Mouse (Mus musculus): ENCODE measurements around the gene Bag6. TPM values are rescaled to one million over a fixed set of nuclear protein-coding genes. Genes with fewer than 3 reads are reported as not detected.

The Bag6 gene
- polyA plus RNA-seq, 1 experiment from 2014 or later: 73.6 TPM

GRCm38 (mm10) chr17:35173329-35173728, 38.4 kb downstream of the Bag6 start:
- no peak overlapping the region for H3K9ac ChIP-seq (ENCODE audit: low read depth, low read length)
- WGBS: 71% methylated on average over 3 of the region's 3 CpGs

GRCm38 (mm10) chr17:35174201-35174977, 39.4 kb downstream of the Bag6 start:
- Histone ChIP-seq H3K27me3 (replicated peaks; ENCODE audit: control insufficient read depth, insufficient read depth, low read length) (no peaks in the 10 kb centered on the region; the same call in 1 of the 2 replicates), H3K36me3 (ENCODE audit: control insufficient read depth, insufficient read depth, low read length) (no peaks in the 10 kb centered on the region), H3K9ac (ENCODE audit: low read depth, low read length) (no peak overlapping the region), H3K4me3 (ENCODE audit: low read depth, low read length) (no peak overlapping the region), H3K9me3 (ENCODE audit: control insufficient read depth, low read length) (no peaks in the 10 kb centered on the region), H3K4me1 (replicated peaks; ENCODE audit: control insufficient read depth, insufficient read depth, low read length) (0 out of 2 replicates have a peak, but pooled peaks cover 2% of the 10 kb centered on the region), H3K27ac (ENCODE audit: low read depth, low read length) (no peak overlapping the region), H3K4me2 (no peak overlapping the region)
- DNase-seq (ENCODE audit: low spot score) (no peak), ATAC-seq (replicated peaks; ENCODE audit: low FRiP score) (no peak)
- 62% methylated on average over 8 of the region's 8 CpGs for WGBS

More at GRCm38 (mm10) chr17:35173329-35173728, 38.4 kb downstream of the Bag6 start:
- Histone ChIP-seq H3K4me3 (ENCODE audit: low read depth, low read length) (no peak overlapping the region), H3K9me3 (ENCODE audit: control insufficient read depth, low read length) (no peaks in the 10 kb centered on the region), H3K27me3 (replicated peaks; ENCODE audit: control insufficient read depth, insufficient read depth, low read length) (no peaks in the 10 kb centered on the region; the same call in 1 of the 2 replicates), H3K4me1 (replicated peaks; ENCODE audit: control insufficient read depth, insufficient read depth, low read length) (no peaks in the 10 kb centered on the region), H3K4me2 (no peak overlapping the region), H3K27ac (ENCODE audit: low read depth, low read length) (no peak overlapping the region), H3K36me3 (ENCODE audit: control insufficient read depth, insufficient read depth, low read length) (no peaks in the 10 kb centered on the region)
- DNase-seq (ENCODE audit: low spot score) (no peak), ATAC-seq (replicated peaks; ENCODE audit: low FRiP score) (no peak)

GRCm38 (mm10) chr17:35175382-35175781, 40.4 kb downstream of the Bag6 start:
- H3K36me3 ChIP-seq (ENCODE audit: control insufficient read depth, insufficient read depth, low read length): no peaks in the 10 kb centered on the region
- no peak overlapping the region for H3K27ac ChIP-seq (ENCODE audit: low read depth, low read length)
- H3K4me1 ChIP-seq (replicated peaks; ENCODE audit: control insufficient read depth, insufficient read depth, low read length): 0 out of 2 replicates have a peak, but pooled peaks cover 2% of the 10 kb centered on the region
- no peaks in the 10 kb centered on the region; the same call in 1 of the 2 replicates for H3K27me3 ChIP-seq (replicated peaks; ENCODE audit: control insufficient read depth, insufficient read depth, low read length)
- DNase-seq (ENCODE audit: low spot score): no peak
- no peaks in the 10 kb centered on the region for H3K9me3 ChIP-seq (ENCODE audit: control insufficient read depth, low read length)
- no peak overlapping the region for H3K9ac ChIP-seq (ENCODE audit: low read depth, low read length)
- 78% methylated on average over 6 of the region's 6 CpGs for WGBS
- no peak for ATAC-seq (replicated peaks; ENCODE audit: low FRiP score)
- H3K4me2 ChIP-seq: no peak overlapping the region
- no peak overlapping the region for H3K4me3 ChIP-seq (ENCODE audit: low read depth, low read length)

- Histone ChIP-seq H3K36me3 (ENCODE audit: control insufficient read depth, insufficient read depth, low read length) (no peaks in the 10 kb centered on the region), H3K27me3 (replicated peaks; ENCODE audit: control insufficient read depth, insufficient read depth, low read length) (no peaks in the 10 kb centered on the region; the same call in 1 of the 2 replicates), H3K9me3 (ENCODE audit: control insufficient read depth, low read length) (no peaks in the 10 kb centered on the region), H3K4me3 (ENCODE audit: low read depth, low read length) (no peak within 1 kb of the TSS), H3K9ac (ENCODE audit: low read depth, low read length) (no peak within 1 kb of the TSS), H3K4me2 (no peak within 1 kb of the TSS), H3K4me1 (replicated peaks; ENCODE audit: control insufficient read depth, insufficient read depth, low read length) (0 out of 2 replicates have a peak, but pooled peaks cover 2% of the 10 kb centered on the region), H3K27ac (ENCODE audit: low read depth, low read length) (no peak within 1 kb of the TSS)
- 59% methylated on average over 2 of the region's 2 CpGs for WGBS
- no peak for ATAC-seq (replicated peaks; ENCODE audit: low FRiP score)
- DNase-seq (ENCODE audit: low spot score): no peak
Observed at GRCm38 (mm10) chr17:35175968-35176367, 41.0 kb downstream of the Bag6 start, which contains the start of gene Aif1. Gene Aif1 (minus strand): TSS chr17:35176068.

- H3K36me3 ChIP-seq (ENCODE audit: control insufficient read depth, insufficient read depth, low read length): no peaks in the 10 kb centered on the region
- H3K4me1 ChIP-seq (replicated peaks; ENCODE audit: control insufficient read depth, insufficient read depth, low read length): 0 out of 2 replicates have a peak, but pooled peaks cover 2% of the 10 kb centered on the region
- H3K27ac ChIP-seq (ENCODE audit: low read depth, low read length): no peak overlapping the region
- no peaks in the 10 kb centered on the region; the same call in 1 of the 2 replicates for H3K27me3 ChIP-seq (replicated peaks; ENCODE audit: control insufficient read depth, insufficient read depth, low read length)
- DNase-seq (ENCODE audit: low spot score): peak; percentile 65
- H3K4me3 ChIP-seq (ENCODE audit: low read depth, low read length): no peak overlapping the region
- 10% methylated on average over 5 of the region's 5 CpGs for WGBS
- peak; percentile 76 for ATAC-seq (replicated peaks; ENCODE audit: low FRiP score)
- H3K9me3 ChIP-seq (ENCODE audit: control insufficient read depth, low read length): no peaks in the 10 kb centered on the region
- H3K4me2 ChIP-seq: no peak overlapping the region
- no peak overlapping the region for H3K9ac ChIP-seq (ENCODE audit: low read depth, low read length)
Observed at GRCm38 (mm10) chr17:35178528-35178927, 43.5 kb downstream of the Bag6 start.

GRCm38 (mm10) chr17:35180093-35180492, 45.1 kb downstream of the Bag6 start:
- DNase-seq (ENCODE audit: low spot score): no peak
- Histone ChIP-seq H3K4me2 (no peak overlapping the region), H3K9me3 (ENCODE audit: control insufficient read depth, low read length) (no peaks in the 10 kb centered on the region), H3K27ac (ENCODE audit: low read depth, low read length) (no peak overlapping the region), H3K4me3 (ENCODE audit: low read depth, low read length) (no peak overlapping the region), H3K27me3 (replicated peaks; ENCODE audit: control insufficient read depth, insufficient read depth, low read length) (no peaks in the 10 kb centered on the region), H3K9ac (ENCODE audit: low read depth, low read length) (no peak overlapping the region), H3K4me1 (replicated peaks; ENCODE audit: control insufficient read depth, insufficient read depth, low read length) (0 out of 2 replicates have a peak, but pooled peaks cover 2% of the 10 kb centered on the region), H3K36me3 (ENCODE audit: control insufficient read depth, insufficient read depth, low read length) (no peaks in the 10 kb centered on the region)
- ATAC-seq (replicated peaks; ENCODE audit: low FRiP score): no peak
- WGBS: 76% methylated on average over 5 of the region's 5 CpGs

- DNase-seq (ENCODE audit: low spot score) (peak; percentile 75), ATAC-seq (replicated peaks; ENCODE audit: low FRiP score) (peak; percentile 67; the same call in 1 of the 2 replicates)
- H3K27me3 ChIP-seq (replicated peaks; ENCODE audit: control insufficient read depth, insufficient read depth, low read length): no peaks in the 10 kb centered on the region
- H3K36me3 ChIP-seq (ENCODE audit: control insufficient read depth, insufficient read depth, low read length): no peaks in the 10 kb centered on the region
- H3K4me3 ChIP-seq (ENCODE audit: low read depth, low read length): peak overlapping the region; percentile 58
- H3K27ac ChIP-seq (ENCODE audit: low read depth, low read length): peak overlapping the region; percentile 81
- peaks cover 14% of the 10 kb centered on the region for H3K4me1 ChIP-seq (replicated peaks; ENCODE audit: control insufficient read depth, insufficient read depth, low read length)
- H3K4me2 ChIP-seq: peak overlapping the region; percentile 67
- H3K9me3 ChIP-seq (ENCODE audit: control insufficient read depth, low read length): no peaks in the 10 kb centered on the region
- H3K9ac ChIP-seq (ENCODE audit: low read depth, low read length): peak overlapping the region; percentile 60
- under 1% methylated on average over 18 of the region's 18 CpGs for WGBS
Observed at GRCm38 (mm10) chr17:35185639-35186611, 50.9 kb downstream of the Bag6 start.

GRCm38 (mm10) chr17:35186681-35187080, 51.7 kb downstream of the Bag6 start:
- H3K9ac ChIP-seq (ENCODE audit: low read depth, low read length): peak overlapping the region; percentile 60

More at GRCm38 (mm10) chr17:35186681-35187080, 51.7 kb downstream of the Bag6 start:
- H3K9me3 ChIP-seq (ENCODE audit: control insufficient read depth, low read length): no peaks in the 10 kb centered on the region
- peak overlapping the region; percentile 67 for H3K4me2 ChIP-seq
- ATAC-seq (replicated peaks; ENCODE audit: low FRiP score) (no peak; the same call in 1 of the 2 replicates), DNase-seq (ENCODE audit: low spot score) (no peak)
- H3K36me3 ChIP-seq (ENCODE audit: control insufficient read depth, insufficient read depth, low read length): no peaks in the 10 kb centered on the region
- peak overlapping the region; percentile 81 for H3K27ac ChIP-seq (ENCODE audit: low read depth, low read length)
- peaks cover 14% of the 10 kb centered on the region for H3K4me1 ChIP-seq (replicated peaks; ENCODE audit: control insufficient read depth, insufficient read depth, low read length)
- H3K4me3 ChIP-seq (ENCODE audit: low read depth, low read length): peak overlapping the region; percentile 58
- 3% methylated on average over 4 of the region's 4 CpGs for WGBS
- no peaks in the 10 kb centered on the region for H3K27me3 ChIP-seq (replicated peaks; ENCODE audit: control insufficient read depth, insufficient read depth, low read length)
